Mouse (Mus musculus): ENCODE data around the gene Gm17087. TPM values are rescaled to one million over a fixed set of nuclear protein-coding genes. Genes with fewer than 3 reads are reported as not detected.
A peak's percentile ranks its signal among the peaks of the same experiment; 100 is the strongest.

Gm17087 gene
- not detected for total RNA-seq (2021)

- DNase-seq: no peak
These were observed at the start of gene Gm17087 for GRCm38 (mm10) chr17:8566850-8567249. Gm17087 (minus strand) TSS chr17:8566950.

- peak; percentile 79 to 81 for DNase-seq
These were observed 47.3 kb upstream of the Gm17087 start for GRCm38 (mm10) chr17:8613882-8614551.

- DNase-seq: no peak
These were observed 45.2 kb upstream of the Gm17087 start for GRCm38 (mm10) chr17:8611916-8612315.

- no peak for DNase-seq
These were observed 39.9 kb upstream of the Gm17087 start for GRCm38 (mm10) chr17:8606695-8607094.

GRCm38 (mm10) chr17:8605921-8606320 is 39.2 kb upstream of the Gm17087 start:
- DNase-seq: no peak

GRCm38 (mm10) chr17:8602976-8603375 is 36.2 kb upstream of the Gm17087 start:
- DNase-seq: no peak

GRCm38 (mm10) chr17:8597790-8598189 is 31.0 kb upstream of the Gm17087 start:
- peak; percentile 56 to 60 for DNase-seq

GRCm38 (mm10) chr17:8592427-8593277 is 25.9 kb upstream of the Gm17087 start:
- DNase-seq: peak; percentile 76 to 82

- DNase-seq: peak in 1 of 2 experiments; percentile 25
These were observed 14.8 kb upstream of the Gm17087 start for GRCm38 (mm10) chr17:8581579-8581978.

- DNase-seq: no peak
These were observed 13.6 kb upstream of the Gm17087 start for GRCm38 (mm10) chr17:8580360-8580759.

GRCm38 (mm10) chr17:8573542-8574260 is 7.0 kb upstream of the Gm17087 start:
- DNase-seq: no peak

- no peak for DNase-seq
These were observed 3.9 kb downstream of the Gm17087 start for GRCm38 (mm10) chr17:8562886-8563280.

GRCm38 (mm10) chr17:8562101-8562885 is 4.5 kb downstream of the Gm17087 start:
- no peak for DNase-seq

GRCm38 (mm10) chr17:8557926-8558325 is 8.8 kb downstream of the Gm17087 start:
- no peak for DNase-seq

- no peak for DNase-seq
These were observed 10.5 kb downstream of the Gm17087 start for GRCm38 (mm10) chr17:8556223-8556622.

- no peak for DNase-seq
These were observed 11.0 kb downstream of the Gm17087 start for GRCm38 (mm10) chr17:8555785-8556184.

GRCm38 (mm10) chr17:8554219-8554618 is 12.5 kb downstream of the Gm17087 start:
- no peak for DNase-seq

- no peak for DNase-seq
These were observed 13.1 kb downstream of the Gm17087 start for GRCm38 (mm10) chr17:8553601-8554000.

- DNase-seq: no peak
These were observed 14.3 kb downstream of the Gm17087 start for GRCm38 (mm10) chr17:8552346-8553035.

- DNase-seq: no peak
These were observed 15.1 kb downstream of the Gm17087 start for GRCm38 (mm10) chr17:8551641-8552040.

GRCm38 (mm10) chr17:8548733-8549132 is 18.0 kb downstream of the Gm17087 start:
- DNase-seq: no peak

- DNase-seq: no peak
These were observed 20.4 kb downstream of the Gm17087 start for GRCm38 (mm10) chr17:8546366-8546765.
